Mouse (Mus musculus) lung, adult 2 months (tissue): ENCODE measurements around the gene Nisch.

Experiments used
- CTCF ChIP-seq: fragments of 200-500 bp; IDR thresholded peaks from 2 replicates; pipeline ENCODE4 v1.5.1; 2011; ENCODE audit warnings: mild to moderate bottlenecking, low read length, control low read depth; ENCODE audit not compliant: insufficient read depth
- POLR2A ChIP-seq: fragments of 200-500 bp; IDR thresholded peaks from 2 replicates; pipeline ENCODE4 v1.6.1; 2011; ENCODE audit warnings: low read depth, mild to moderate bottlenecking, control low read depth, low read length, borderline replicate concordance; ENCODE audit errors: extremely low read depth

DNA sequence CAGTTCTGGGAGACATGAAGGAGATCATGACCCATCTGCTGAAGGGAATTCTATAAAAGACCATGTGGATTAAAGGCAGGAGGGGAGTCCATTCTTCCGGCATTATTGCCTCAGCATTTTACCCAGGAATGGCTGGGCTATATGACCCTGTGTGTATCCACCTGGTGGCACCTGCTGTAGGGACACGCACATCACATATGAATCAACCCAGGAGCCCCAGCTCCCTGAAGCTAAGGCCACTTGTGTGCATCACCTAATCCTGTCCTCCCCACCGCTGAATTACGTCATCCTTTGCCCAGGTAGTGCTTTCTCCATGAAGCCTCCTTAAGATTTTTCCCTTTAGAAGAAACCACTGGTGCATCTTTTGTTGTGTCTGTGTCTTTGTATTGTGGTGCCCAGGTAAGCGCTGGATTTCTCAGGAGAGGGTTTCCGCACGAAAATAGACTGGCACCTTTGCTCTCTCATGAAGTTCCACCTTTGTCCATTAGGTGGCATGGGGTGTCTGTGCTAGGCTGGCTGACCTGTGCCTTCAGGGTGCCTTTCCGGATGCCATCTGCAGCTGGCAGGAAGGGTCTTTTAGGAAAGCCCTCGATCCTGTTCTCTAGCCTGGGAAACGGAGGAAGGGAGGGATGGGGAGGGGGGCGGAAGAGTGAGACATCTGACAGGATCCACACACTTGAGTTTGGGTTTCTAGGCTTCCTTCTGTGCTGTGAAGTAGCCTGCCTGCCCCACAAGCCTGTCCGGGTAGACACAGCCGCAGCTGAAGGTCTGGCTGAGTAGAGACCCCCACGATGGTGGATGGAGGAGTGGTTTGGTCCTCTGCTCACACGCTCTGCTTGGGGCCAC, 1.4 kb downstream of the Nisch start:
- TF ChIP-seq CTCF (peak; percentile 96), POLR2A (no peak)
